ENCODE assay signal across 9 mouse cellular contexts in genomic region chr4:151851179-151851578, GRCm38 (mm10). TPM values are rescaled to one million over a fixed set of nuclear protein-coding genes. Genes with fewer than 3 reads are reported as not detected.
A peak's percentile ranks its signal among the peaks of the same experiment; 100 is the strongest.
DNase-seq lines count a peak whose midpoint lies in the region; ATAC-seq and TF ChIP-seq lines count a peak whose summit lies in the region.
"Had no signal": no experiment of that assay in that cellular context is flagged by ENCODE, and none has a peak within 500 bp of the region (broad histone marks: within the 10 kb centered on the region; RNA-seq: fewer than 3 reads in every experiment).

No protein-coding gene starts in this region.

- H3K9me3 ChIP-seq in hindbrain, postnatal 0 days (ENCODE audit: low read length): no peaks in the 10 kb centered on the region
- H3K9me3 ChIP-seq: limb, embryonic 13.5 days had no signal

- 60% methylated on average over 2 of the region's 2 CpGs for WGBS in hindbrain, postnatal 0 days
- 75% methylated on average over 2 of the region's 2 CpGs for WGBS in thymus, adult 2 months

- ATAC-seq in hindbrain, postnatal 0 days: no peak

- H3K36me3 ChIP-seq in hindbrain, postnatal 0 days (ENCODE audit: insufficient read depth, low read length): no peaks in the 10 kb centered on the region
- no peaks in the 10 kb centered on the region for H3K36me3 ChIP-seq in thymus, adult 2 months (ENCODE audit: control insufficient read depth, insufficient read depth, low read length)
- H3K36me3 ChIP-seq: limb, embryonic 13.5 days had no signal

- peak; percentile 29 for DNase-seq in gastrocnemius, adult 18-20 months (ENCODE audit: low spot score)
- no peak for DNase-seq in gastrocnemius, postnatal 25 days
- peak; percentile 22 for DNase-seq in urinary bladder, postnatal 25 days (ENCODE audit: low spot score)
- no peak for DNase-seq in urinary bladder, postnatal 4 days (ENCODE audit: low spot score in 2 of 2)
- DNase-seq in embryo, embryonic 11 days: peak; percentile 68
- DNase-seq in hindbrain, postnatal 0 days (ENCODE audit: low spot score): peak; percentile 66
- peak; percentile 62 for DNase-seq in lung, postnatal 25 days (ENCODE audit: low spot score)
- DNase-seq in thymus, adult 2 months: peak; percentile 65

- no peaks in the 10 kb centered on the region for H3K27me3 ChIP-seq in hindbrain, postnatal 0 days (ENCODE audit: insufficient read depth, low read length)
- H3K27me3 ChIP-seq in thymus, adult 2 months (ENCODE audit: control insufficient read depth, insufficient read depth, low read length): no peaks in the 10 kb centered on the region
- H3K27me3 ChIP-seq: limb, embryonic 13.5 days had no signal

- H3K4me3 ChIP-seq in hindbrain, postnatal 0 days (ENCODE audit: low read length): no peak overlapping the region
- no peak overlapping the region for H3K4me3 ChIP-seq in thymus, adult 2 months (ENCODE audit: control insufficient read depth, insufficient read depth, low read length)
- H3K4me3 ChIP-seq: limb, embryonic 13.5 days had no signal

- H3K27ac ChIP-seq in hindbrain, postnatal 0 days: no peak overlapping the region
- H3K27ac ChIP-seq in thymus, adult 2 months (ENCODE audit: control insufficient read depth, insufficient read depth, low read length): no peak overlapping the region
- H3K27ac ChIP-seq: limb, embryonic 13.5 days had no signal

- no peak for TF ChIP-seq POLR2A in thymus, adult 2 months (IDR thresholded peaks at IDR 0.05; ENCODE audit: control insufficient read depth, extremely low read depth, insufficient read depth, low read length, poor library complexity)

- peak; percentile 73 for TF ChIP-seq CTCF in hindbrain, postnatal 0 days (IDR thresholded peaks at IDR 0.05; ENCODE audit: low read depth)
- TF ChIP-seq CTCF in thymus, adult 2 months (IDR thresholded peaks at IDR 0.05; ENCODE audit: borderline replicate concordance, control insufficient read depth, extremely low read depth, insufficient read depth, low read length, poor library complexity): peak; percentile 27; the same call in 1 of the 2 replicates

- no peaks in the 10 kb centered on the region for H3K4me1 ChIP-seq in hindbrain, postnatal 0 days (ENCODE audit: insufficient read depth, low read length)
- H3K4me1 ChIP-seq in thymus, adult 2 months (replicated peaks; ENCODE audit: control insufficient read depth, insufficient read depth, low read length): no peaks in the 10 kb centered on the region

- no peak overlapping the region for H3K4me2 ChIP-seq in hindbrain, postnatal 0 days (ENCODE audit: low read depth, low read length)
- H3K4me2 ChIP-seq: limb, embryonic 13.5 days had no signal

- no peak overlapping the region for H3K9ac ChIP-seq in hindbrain, postnatal 0 days (replicated peaks; ENCODE audit: low read length)
- H3K9ac ChIP-seq: limb, embryonic 13.5 days had no signal

RNA-seq across cellular contexts. Expression of gene Camta1, which starts 10.5 kb away (rescaled TPM):
- 100 to 1,000 TPM in 1 of 2 experiments, 10 to 100 TPM in 1; 99.5 to 122 TPM for total RNA-seq in gastrocnemius, adult 18-20 months (2021)
- 100 to 1,000 TPM in 1 of 2 experiments, 10 to 100 TPM in 1; 91.0 to 104 TPM for total RNA-seq in gastrocnemius, postnatal 25 days (2021)
- total RNA-seq in hindbrain, postnatal 0 days (2014; rRNA removed): 127 and 179 TPM in 2 replicates
- polyA plus RNA-seq in hindbrain, postnatal 0 days (2015; fragmentation: Nextera tagmentation; extraction: Ambion mirVana): 133 and 145 TPM in 2 replicates
- polyA plus RNA-seq in thymus, adult 2 months (2012; rRNA removed): 23.6 and 27.1 TPM in 2 replicates

Comparison
In these comparisons a context has a peak if more than half of its experiments do, and no peak if none do; other contexts are left out.
1. DNase-seq: peak in gastrocnemius, adult 18-20 months (single experiment), urinary bladder, postnatal 25 days (single experiment), embryo, embryonic 11 days (single experiment), hindbrain, postnatal 0 days (single experiment), lung, postnatal 25 days (single experiment) and thymus, adult 2 months (single experiment); none in gastrocnemius, postnatal 25 days (single experiment) and urinary bladder, postnatal 4 days (0 of 2).